Mouse (Mus musculus) 3134 (cell line): ENCODE measurements around the gene BC030499.

Experiments
- DNase-seq: peaks from one replicate; pipeline ENCODE4 v3.0.0-alpha.2; 2011; ENCODE audit warnings: low spot score; ENCODE audit not compliant: insufficient read length; ENCODE audit errors: extremely low read depth

The BC030499 gene

DNA sequence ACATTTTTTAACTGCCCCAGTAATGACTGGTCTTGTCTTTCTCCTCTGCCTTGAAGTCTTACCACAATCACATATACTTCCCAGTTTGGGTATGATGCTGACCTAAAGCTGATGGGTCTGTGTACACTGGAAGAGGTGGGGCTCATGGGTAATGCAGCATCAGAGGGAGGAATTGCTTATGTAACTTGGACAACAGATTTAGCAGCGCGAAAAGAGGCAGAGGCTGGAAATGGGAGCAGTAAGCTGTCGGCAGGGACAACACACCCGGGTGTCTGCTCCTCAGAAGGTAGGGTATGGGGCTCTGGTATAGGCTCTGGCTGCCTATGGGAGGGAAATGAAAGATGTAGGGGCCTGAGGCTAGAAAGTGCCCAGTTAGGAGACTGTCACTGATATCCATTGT is at the start of gene BC030499:
Gene BC030499 (plus strand): TSS at position 188 of the 400 bp plus-strand sequence.
- DNase-seq = no peak

DNA sequence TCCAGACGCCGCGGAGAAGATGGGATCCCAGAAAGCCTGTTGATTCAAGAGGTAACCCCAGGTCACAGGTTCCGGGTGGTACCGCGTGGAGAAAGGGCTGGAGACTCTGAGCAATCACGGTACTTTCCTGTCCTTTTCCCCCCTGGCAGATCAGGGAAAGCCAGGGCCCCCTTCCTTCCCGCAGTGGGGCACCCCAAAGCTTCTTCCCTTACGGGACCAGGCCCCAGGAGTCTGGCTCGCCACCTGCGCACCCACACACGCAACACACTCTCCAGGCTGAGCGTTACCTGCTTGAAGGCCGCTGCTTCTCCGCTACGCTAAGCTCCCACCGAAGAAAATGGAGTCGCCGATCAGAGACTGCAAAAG is 45.4 kb upstream of the BC030499 start:
- DNase-seq = no peak

DNA sequence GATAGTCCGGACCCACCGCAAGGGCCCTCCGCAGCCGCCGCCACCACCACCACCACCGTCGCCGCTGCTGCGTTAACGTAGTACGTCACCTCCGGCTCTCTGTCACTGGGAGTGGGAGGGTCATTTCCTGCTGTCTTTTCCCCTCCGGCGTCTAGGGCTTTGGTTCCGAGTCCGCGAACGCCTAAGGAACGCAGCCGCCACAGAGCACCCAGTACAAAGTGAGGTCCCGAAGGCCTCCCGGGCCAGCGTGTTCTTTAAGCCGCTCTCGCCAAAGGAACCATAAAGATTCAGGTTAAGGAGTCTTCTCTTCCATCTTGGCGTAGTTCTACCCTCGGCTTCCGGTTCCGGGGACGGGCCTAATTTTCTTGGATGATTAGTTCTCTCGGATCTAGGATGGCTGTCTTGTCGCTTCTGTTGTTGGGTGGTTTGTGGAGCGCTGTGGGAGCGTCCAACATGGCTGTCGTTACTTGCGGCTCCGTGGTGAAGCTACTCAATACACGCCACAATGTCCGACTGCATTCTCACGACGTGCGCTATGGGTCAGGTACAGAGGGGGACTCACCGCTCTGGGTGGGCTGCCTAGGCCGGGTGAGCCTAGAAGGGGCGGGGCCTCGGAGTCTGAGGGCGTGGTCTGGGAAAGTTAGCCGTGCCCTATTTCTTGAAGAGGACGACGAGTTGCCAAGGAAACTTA is 44.9 kb upstream of the BC030499 start, which contains the start of the genes Sdf2 and Supt6:
Gene Sdf2 (plus strand): TSS at position 120 of the 691 bp plus-strand sequence.
Gene Supt6 (minus strand): TSS at position 361 of the 691 bp plus-strand sequence.
- DNase-seq = peak; percentile 95

DNA sequence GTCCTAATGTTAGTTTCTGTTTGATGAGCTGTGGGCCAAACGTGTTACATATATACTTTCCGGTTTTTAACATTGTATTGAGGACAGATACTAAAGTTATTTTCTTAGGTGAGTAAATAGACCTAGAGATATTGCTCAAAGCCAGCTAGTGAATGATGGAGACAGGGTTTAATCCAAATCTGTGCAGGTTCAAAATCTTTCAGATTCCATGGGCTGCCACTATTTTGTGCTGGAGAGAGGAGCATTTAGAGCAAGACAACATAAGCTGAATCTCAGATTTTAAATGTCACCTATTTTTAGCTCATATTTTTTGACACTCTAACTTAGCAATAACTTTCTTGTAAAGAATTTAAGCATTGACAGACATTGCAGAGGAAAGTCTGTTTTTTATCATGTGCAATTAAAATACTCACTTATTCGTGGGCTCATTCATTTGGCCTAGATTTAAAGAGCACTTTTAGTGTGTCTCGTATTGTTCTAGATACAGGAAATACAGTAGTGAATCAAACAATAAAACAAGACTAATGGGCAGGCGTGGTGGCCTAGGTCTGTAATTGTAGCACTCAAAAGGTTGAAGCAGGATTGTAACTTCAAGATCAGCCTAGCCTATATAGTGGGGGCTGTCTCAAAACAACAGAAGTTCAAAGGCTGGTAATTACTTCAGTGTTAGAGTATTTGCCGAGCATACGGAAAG is 44.2 kb upstream of the BC030499 start:
- no peak for DNase-seq

GRCm38 (mm10) chr11:78247012-78247348 is 43.7 kb upstream of the BC030499 start:
- DNase-seq = no peak

- DNase-seq = peak; percentile 19
Observed at GRCm38 (mm10) chr11:78247727-78248140, 42.9 kb upstream of the BC030499 start.

- no peak for DNase-seq
Observed at GRCm38 (mm10) chr11:78256618-78257017, 34.0 kb upstream of the BC030499 start.

GRCm38 (mm10) chr11:78260489-78261258 is 30.0 kb upstream of the BC030499 start:
- DNase-seq = no peak

GRCm38 (mm10) chr11:78261380-78262352 is 29.0 kb upstream of the BC030499 start, which contains the start of gene 2610507B11Rik:
Gene 2610507B11Rik, plus strand, starts transcription at chr11:78261752.
- DNase-seq = peak; percentile 97

DNA sequence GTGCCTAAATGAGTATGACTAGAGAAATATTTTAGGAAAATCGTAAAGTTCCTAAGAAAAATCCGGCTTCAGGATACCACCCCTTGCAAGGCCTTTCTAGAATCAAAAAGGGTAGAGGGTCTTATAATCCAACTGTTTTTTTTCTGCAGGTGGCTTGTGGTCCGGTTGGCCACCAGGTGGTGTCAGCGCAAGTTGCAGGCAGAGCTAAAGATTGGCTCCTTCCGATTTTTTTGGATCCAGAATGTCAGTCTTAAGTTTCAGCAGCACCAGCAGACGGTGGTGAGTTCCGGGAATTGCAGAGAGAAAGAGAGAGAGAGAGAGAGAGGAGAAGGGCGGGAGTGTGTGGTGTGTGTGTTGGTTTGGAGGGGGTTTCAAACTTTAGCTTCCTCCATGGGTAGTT is 28.1 kb upstream of the BC030499 start:
- peak; percentile 66 for DNase-seq

DNA sequence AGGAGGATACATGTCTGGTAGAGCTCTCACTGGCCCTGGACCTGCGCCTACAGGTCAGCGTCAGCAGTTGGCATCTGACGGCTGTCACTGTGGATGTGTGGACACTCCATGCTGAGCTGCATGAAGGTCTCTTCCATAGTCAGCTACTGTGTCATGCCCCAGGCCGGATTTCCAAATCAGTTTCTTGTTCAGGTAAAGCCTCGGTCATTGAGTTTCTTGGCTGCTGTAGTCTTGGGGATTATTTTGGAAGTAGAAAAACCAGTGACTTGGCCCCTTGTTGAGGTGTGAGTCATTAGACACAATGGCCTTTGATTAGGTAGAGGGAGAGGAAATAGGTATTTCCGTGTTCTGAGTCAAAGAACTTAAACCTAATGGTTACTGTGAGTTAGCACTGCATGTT is 25.1 kb upstream of the BC030499 start:
- no peak for DNase-seq

DNA sequence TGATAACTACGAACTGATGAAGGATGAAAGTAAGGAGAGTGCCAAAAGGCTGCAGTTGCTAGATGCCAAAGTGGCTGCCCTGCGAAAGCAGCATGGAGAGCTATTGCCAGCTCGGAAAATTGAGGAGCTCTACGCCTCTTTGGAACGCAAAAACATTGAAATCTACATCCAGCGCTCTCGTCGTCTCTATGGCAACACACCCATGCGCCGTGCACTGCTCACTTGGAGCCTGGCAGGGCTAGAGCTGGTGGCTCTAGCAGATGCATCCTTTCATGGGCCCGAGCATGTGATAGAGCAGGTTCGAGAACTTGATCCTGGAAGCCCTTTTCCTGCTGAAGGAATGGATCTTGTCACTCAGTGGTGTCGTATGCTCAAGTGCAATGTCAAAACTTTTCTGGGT is 18.7 kb upstream of the BC030499 start:
- no peak for DNase-seq

GRCm38 (mm10) chr11:78275596-78275995 is 15.0 kb upstream of the BC030499 start:
- no peak for DNase-seq

DNA sequence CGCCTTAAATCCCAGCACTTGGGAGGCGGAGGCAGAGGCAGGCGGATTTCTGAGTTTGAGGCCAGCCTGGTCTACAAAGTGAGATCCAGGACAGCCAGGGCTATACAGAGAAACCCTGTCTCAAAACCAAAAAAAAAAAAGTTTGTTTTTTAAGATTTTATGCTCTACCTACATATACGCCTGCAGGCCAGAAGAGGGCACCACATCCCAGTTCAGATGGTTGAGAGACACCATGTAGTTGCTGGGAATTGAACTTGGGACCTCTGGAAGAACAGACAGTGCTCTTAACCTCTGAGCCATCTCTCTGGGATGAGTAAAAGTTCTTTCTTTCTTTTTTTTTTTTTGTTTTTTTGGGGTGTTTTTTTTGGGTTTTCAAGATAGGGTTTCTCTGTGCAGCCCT is 14.5 kb upstream of the BC030499 start:
- peak; percentile 15 for DNase-seq

- no peak for DNase-seq
Observed at GRCm38 (mm10) chr11:78278853-78279252, 11.8 kb upstream of the BC030499 start.

- DNase-seq = no peak
Observed at GRCm38 (mm10) chr11:78279586-78279985, 11.1 kb upstream of the BC030499 start.

DNA sequence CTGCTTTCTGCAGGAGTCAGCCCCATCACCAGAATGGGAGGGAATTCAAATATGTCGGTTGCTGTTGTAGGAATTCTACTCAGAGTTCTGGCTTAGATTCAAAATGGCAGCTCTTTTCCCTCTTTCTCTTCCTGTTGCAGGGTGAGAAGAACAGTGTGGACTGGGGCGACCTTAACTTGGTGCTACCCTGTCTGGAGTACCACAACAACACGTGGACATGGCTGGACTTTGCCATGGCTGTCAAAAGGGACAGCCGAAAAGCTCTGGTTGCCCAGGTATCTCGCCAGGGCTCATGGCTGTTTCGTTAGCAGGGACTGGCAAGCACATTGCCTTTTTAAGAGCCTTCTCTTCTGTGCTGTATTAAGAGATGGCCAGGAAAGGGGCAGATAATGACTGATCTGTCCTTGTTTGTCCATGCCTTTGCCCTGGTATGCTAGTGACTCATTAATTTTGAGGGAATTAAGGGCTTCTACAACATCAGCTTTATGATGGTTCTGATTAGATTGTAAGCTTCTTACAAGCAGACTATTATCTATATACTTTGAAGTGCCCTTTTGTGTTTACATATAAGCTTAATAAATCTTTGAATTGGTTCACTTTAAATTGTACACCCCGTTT is 1.4 kb upstream of the BC030499 start:
- DNase-seq = no peak

DNA sequence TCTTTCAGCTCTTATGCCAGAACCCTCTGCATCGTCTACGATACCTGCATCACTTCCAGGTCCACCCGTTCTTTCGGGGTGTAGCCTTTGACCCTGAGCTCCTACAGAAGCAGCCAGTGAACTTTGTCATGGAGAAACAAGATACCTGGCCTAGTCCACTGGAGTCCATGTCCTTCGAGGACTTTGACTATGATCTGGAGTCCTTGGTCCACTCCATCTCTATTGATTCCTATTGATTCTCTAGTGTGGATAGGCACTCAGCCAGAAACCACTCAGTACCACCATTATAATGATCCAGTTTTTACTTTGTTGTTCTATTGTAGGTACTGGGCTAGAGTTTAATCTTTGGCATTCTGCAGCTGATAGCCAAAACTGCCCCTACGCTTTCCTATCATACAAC is 3.9 kb downstream of the BC030499 start:
- no peak for DNase-seq

GRCm38 (mm10) chr11:78300917-78301316 is 10.3 kb downstream of the BC030499 start:
- no peak for DNase-seq
